1 mouse cellular context compared by ENCODE assay signal in genomic region chr16:10787548-10788058, GRCm38 (mm10).
A peak's percentile ranks its signal among the peaks of the same experiment; 100 is the strongest.
TF ChIP-seq lines count a peak whose summit lies in the region.

No protein-coding gene starts in this region.

TF ChIP-seq in ES-E14, 5 proteins besides CTCF, POLR2A, EP300 and RAD21:
- 0 out of 2 replicates have a peak, but pooled peaks have one; percentile 53 for TF ChIP-seq ZNF384 (IDR thresholded peaks at IDR 0.05; ENCODE audit: low read depth, low read length)
- TF ChIP-seq MAFK (IDR thresholded peaks at IDR 0.05; ENCODE audit: insufficient read depth, low read depth, low read length), result peak; percentile 82
- no peak for TF ChIP-seq HCFC1 (IDR thresholded peaks at IDR 0.05; ENCODE audit: borderline replicate concordance, insufficient read depth, low read length)
